Mouse (Mus musculus) intestine, embryonic 16.5 days (tissue): ENCODE data around the gene Ndufs7. TPM values are rescaled to one million over a fixed set of nuclear protein-coding genes. Genes with fewer than 3 reads are reported as not detected.

Experiments used
- ATAC-seq: fragments of 200-750 bp; cut with Nextera tagmentation; 2 replicates; pipeline ENCODE4 v1.8.0; 2017; ENCODE audit warnings: moderate TSS enrichment, moderate library complexity
- H3K27ac ChIP-seq: fragments of 300-500 bp; sonication (generic); 2 replicates; pipeline ENCODE4 v1.5.1; 2014; ENCODE audit warnings: mild to moderate bottlenecking, low read length
- H3K27me3 ChIP-seq: fragments of 300-500 bp; sonication (generic); replicated peaks from 2 replicates; pipeline ENCODE4 v1.6.1; 2014; ENCODE audit warnings: low read length, control low read depth, mixed read lengths; ENCODE audit not compliant: control insufficient read depth, insufficient read depth
- H3K36me3 ChIP-seq: fragments of 300-500 bp; sonication (generic); 2 replicates; pipeline ENCODE4 v1.6.1; 2014; ENCODE audit warnings: low read length, control low read depth; ENCODE audit not compliant: control insufficient read depth, insufficient read depth
- H3K4me1 ChIP-seq: fragments of 300-500 bp; sonication (generic); 2 replicates; pipeline ENCODE4 v1.6.1; 2014; ENCODE audit warnings: low read length, control low read depth, mixed read lengths; ENCODE audit not compliant: control insufficient read depth, insufficient read depth
- H3K4me2 ChIP-seq: fragments of 300-500 bp; sonication (generic); 2 replicates; pipeline ENCODE4 v1.6.1; 2014; ENCODE audit warnings: low read depth, low read length, control low read depth
- H3K4me3 ChIP-seq: fragments of 300-500 bp; sonication (generic); 2 replicates; pipeline ENCODE4 v1.5.1; 2014; ENCODE audit warnings: mild to moderate bottlenecking, low read length
- H3K9ac ChIP-seq: fragments of 300-500 bp; sonication (generic); 2 replicates; pipeline ENCODE4 v1.6.1; 2014; ENCODE audit warnings: low read depth, low read length
- H3K9me3 ChIP-seq: fragments of 300-500 bp; sonication (generic); 2 replicates; pipeline ENCODE4 v1.6.1; 2016; ENCODE audit warnings: low read length, control low read depth; ENCODE audit not compliant: control insufficient read depth
- WGBS: fragments of 180-500 bp; shearing (Covaris S2); extraction: QIAGEN DNeasy Blood & Tissue Kit; methylation state at CpG from one replicate; pipeline ENCODE4 v1.1.7; 2014; 5-methylcytosine and 5-hydroxymethylcytosine counted together
- polyA plus RNA-seq: library from polyadenylated mRNA; unstranded; fragments of >200 nt; fragmentation: Nextera tagmentation; extraction: Ambion mirVana; gene quantifications from 2 replicates; pipeline ENCODE4 v1.2.1, GENCODE M21; 2015

The Ndufs7 gene
- polyA plus RNA-seq, 1 experiment from 2014 or later, result 604 TPM

DNA sequence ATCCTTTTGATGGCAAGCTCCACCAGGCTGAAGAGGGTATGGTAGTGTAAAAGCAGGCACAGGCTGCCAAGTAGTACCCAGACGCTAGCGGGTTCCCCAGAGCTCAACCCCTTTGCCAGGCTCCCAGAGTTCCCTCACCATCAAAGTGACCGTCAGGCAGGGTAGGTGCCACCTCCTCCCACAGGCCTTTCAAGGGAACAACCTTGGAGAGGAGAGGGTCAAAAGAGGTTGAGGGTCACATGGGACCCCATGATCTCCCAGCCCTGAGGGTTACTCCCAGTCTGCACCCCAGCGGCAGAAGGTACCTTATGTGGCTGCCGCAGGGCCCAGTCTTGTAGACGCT is 10.5 kb downstream of the Ndufs7 start:
- ATAC-seq, result no peak
- H3K27ac ChIP-seq, result peak overlapping the region; percentile 98
- peak overlapping the region; percentile 78 for H3K9ac ChIP-seq
- no peaks in the 10 kb centered on the region for H3K9me3 ChIP-seq
- peak overlapping the region; percentile 61 for H3K4me3 ChIP-seq
- H3K27me3 ChIP-seq, result no peaks in the 10 kb centered on the region
- 75% methylated on average over 6 of the region's 6 CpGs for WGBS
- H3K36me3 ChIP-seq, result peaks cover 23% of the 10 kb centered on the region
- H3K4me1 ChIP-seq, result peaks cover 18% of the 10 kb centered on the region
- H3K4me2 ChIP-seq, result peak overlapping the region; percentile 93

DNA sequence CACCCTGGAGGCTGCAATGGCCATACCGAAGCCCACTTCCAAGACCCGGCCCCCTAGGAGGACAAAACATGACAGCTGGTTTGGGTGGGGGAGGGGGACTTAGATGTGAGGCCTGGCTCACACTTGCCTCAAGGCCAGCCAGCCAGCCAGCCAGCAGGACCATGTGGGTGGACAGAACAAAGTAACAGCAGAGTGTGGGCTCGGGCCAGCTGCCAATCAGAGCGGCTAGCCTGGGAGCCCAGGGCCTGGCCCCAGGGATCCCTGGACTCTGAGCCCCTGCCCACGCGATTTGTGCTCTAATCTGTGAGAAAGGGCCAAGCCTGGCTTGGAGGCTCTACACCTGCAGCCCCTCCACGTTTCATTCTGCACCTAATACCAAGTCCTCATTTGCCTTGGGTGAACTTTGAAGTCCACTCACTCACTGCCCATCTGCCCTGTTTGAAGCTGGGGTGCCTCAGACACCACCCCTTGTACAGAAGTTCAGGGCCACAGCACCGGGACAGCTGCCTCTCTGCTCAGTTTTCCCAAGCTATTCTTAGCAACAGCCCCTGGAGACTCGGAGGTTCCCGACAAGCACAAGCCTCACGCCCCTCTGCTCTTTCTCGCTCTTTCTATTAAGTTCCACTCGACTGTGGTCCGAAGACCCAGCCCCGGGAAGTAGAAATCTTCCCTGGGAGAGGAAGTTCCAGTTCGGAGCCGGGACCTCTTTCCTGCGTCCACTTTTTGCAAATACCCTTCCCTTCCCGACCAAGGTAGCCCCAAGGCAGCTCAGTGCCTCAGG is 11.1 kb downstream of the Ndufs7 start:
- H3K4me3 ChIP-seq, result peak overlapping the region; percentile 61
- H3K4me1 ChIP-seq, result peaks cover 18% of the 10 kb centered on the region
- H3K27ac ChIP-seq, result peak overlapping the region; percentile 98
- no peaks in the 10 kb centered on the region for H3K9me3 ChIP-seq
- H3K4me2 ChIP-seq, result peak overlapping the region; percentile 93
- H3K9ac ChIP-seq, result peak overlapping the region; percentile 78
- H3K36me3 ChIP-seq, result peaks cover 17% of the 10 kb centered on the region
- no peaks in the 10 kb centered on the region for H3K27me3 ChIP-seq
- ATAC-seq, result no peak
- 5% methylated on average over 19 of the region's 19 CpGs for WGBS

DNA sequence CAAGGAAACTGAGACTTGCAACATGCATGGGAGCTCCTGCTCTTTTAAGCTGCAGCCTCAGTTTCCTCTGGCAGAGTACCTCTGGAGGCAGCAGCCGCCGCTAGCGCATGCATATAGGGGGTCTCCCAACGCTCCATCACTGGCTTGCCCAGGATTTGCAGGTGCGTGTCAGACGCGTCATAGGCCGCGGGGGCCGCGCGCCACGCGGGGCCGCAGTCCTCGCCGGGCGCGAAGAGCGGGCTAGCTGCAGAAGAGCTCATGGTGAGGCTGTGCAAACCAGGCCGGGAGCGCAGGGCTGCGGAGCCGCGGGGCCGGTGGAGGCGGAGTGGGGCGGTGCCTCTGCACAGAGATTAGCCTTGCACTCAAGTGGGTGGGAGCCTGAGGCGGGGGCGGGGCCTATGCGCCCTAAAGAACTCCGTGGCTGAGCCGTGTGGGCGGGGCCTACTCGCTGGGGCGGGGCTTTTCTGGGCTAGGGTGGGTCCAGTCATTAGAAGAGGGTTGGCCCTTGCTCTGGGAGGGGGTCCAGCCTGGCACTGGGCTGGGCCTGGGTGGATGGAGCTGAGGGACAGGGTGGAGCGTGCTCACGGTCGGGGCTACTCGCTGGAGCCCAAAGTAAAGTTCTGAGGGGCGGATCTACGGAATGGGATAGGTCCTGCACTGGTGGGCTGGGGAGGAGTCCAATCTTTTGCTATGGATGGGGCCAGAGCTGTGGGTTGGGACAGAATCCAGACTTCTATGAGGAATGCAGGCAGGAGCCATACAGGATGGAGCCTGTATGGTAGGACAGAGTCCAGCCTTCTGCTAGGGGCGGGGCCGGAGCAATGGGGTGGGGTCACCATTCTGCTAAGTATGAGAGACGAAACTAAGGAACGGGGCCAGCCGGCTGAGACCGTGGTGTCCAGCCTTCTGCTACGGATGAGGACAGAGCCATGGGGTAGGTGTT is 12.0 kb downstream of the Ndufs7 start, which contains the start of the genes Gamt and Dazap1:
TSS of gene Gamt (minus strand) at position 371 of the 943 bp plus-strand sequence.
TSS of gene Dazap1 (plus strand) at position 845 of the 943 bp plus-strand sequence.
- H3K4me2 ChIP-seq, result peak within 1 kb of the TSS; percentile 93
- no peaks in the 10 kb centered on the region for H3K9me3 ChIP-seq
- peak within 1 kb of the TSS; percentile 78 for H3K9ac ChIP-seq
- no peaks in the 10 kb centered on the region for H3K27me3 ChIP-seq
- peaks cover 21% of the 10 kb centered on the region for H3K4me1 ChIP-seq
- H3K36me3 ChIP-seq, result peaks cover 13% of the 10 kb centered on the region
- ATAC-seq, result peak; percentile 90
- peak within 1 kb of the TSS; percentile 98 for H3K27ac ChIP-seq
- under 1% methylated on average over 49 of the region's 49 CpGs for WGBS
- peak within 1 kb of the TSS; percentile 61 for H3K4me3 ChIP-seq

DNA sequence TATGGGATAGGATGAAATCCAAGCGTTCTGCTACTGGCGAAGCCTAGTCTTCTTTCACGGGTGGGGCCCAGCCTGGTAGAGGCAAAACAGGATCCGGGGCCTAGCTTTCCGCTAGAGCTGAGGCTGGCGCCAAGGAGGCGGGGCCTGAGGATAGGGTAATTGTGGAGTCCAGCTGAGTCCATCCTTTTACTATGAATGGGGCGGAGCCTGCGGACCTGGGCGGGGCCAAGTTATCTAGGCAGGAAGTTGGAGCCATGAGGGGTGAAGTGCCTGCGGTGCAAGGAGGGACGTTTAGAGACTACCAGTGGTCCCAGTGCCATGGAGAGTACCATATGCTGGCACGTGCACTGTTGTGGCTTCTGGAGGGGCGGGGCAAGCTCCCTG is 12.7 kb downstream of the Ndufs7 start:
- ATAC-seq, result peak; percentile 72
- under 1% methylated on average over 14 of the region's 14 CpGs for WGBS
- peak overlapping the region; percentile 68 for H3K9ac ChIP-seq
- H3K36me3 ChIP-seq, result peaks cover 12% of the 10 kb centered on the region
- peak overlapping the region; percentile 98 for H3K27ac ChIP-seq
- H3K9me3 ChIP-seq, result no peaks in the 10 kb centered on the region
- H3K27me3 ChIP-seq, result no peaks in the 10 kb centered on the region
- H3K4me2 ChIP-seq, result peak overlapping the region; percentile 93
- H3K4me3 ChIP-seq, result peak overlapping the region; percentile 61
- peaks cover 27% of the 10 kb centered on the region for H3K4me1 ChIP-seq

DNA sequence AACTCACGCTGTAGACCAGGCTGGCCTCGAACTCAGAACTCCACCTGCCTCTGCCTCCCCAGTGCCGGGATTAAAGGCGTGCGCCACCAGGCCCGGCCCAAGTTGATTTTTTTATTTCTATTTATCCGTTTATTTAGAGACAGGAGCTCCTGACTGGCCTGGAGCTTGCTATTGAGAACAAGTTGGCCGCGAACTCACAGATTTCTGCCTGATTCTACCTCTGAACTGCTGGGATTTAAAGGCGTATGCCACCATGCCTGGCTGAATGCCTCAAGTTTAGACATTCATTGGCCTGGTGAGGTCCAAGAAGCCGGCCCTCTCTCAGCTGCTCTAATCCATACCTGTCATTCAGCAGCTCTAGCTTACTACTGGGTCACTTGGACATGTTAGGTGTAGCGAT is 13.2 kb downstream of the Ndufs7 start:
- Histone ChIP-seq H3K4me2 (peak overlapping the region; percentile 93), H3K27me3 (no peaks in the 10 kb centered on the region), H3K9ac (peak overlapping the region; percentile 42; the same call in 1 of the 2 replicates), H3K4me1 (peaks cover 33% of the 10 kb centered on the region), H3K9me3 (no peaks in the 10 kb centered on the region), H3K36me3 (peaks cover 12% of the 10 kb centered on the region), H3K4me3 (peak overlapping the region; percentile 61), H3K27ac (peak overlapping the region; percentile 98)
- WGBS, result 71% methylated on average over 12 of the region's 12 CpGs
- ATAC-seq, result no peak

DNA sequence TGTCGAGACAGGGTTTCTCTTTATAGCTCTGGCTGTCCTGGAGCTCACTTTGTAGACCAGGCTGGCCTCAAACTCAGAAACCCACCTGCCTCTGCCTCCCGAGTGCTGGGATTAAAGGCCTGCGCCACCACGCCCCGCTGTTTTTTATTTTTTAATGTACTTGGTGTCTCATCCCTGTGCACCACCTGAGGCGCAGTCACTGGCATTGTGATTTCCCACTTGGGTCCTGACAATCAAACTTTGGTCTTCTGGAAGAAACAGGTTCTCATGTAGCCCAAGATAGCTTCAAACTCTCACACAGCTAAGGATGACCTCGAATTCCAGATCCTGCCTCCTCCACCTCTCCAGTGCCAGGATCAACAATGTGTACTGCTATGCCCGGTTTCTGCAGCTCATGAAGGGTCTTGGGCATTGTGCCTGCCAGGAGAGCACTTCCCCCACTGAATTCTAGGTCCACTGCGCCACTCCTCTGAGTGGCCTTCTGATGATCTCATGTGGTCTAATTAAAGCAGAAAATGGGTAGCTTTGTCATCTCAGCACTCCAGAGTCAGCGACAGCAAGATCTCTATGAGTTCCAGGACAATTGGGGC is 13.9 kb downstream of the Ndufs7 start:
- H3K4me2 ChIP-seq, result no peak overlapping the region
- H3K9ac ChIP-seq, result no peak overlapping the region
- H3K27me3 ChIP-seq, result no peaks in the 10 kb centered on the region
- no peak overlapping the region for H3K27ac ChIP-seq
- peaks cover 40% of the 10 kb centered on the region for H3K4me1 ChIP-seq
- 93% methylated on average over 10 of the region's 10 CpGs for WGBS
- ATAC-seq, result no peak
- H3K9me3 ChIP-seq, result no peaks in the 10 kb centered on the region
- no peak overlapping the region for H3K4me3 ChIP-seq
- peaks cover 7% of the 10 kb centered on the region for H3K36me3 ChIP-seq

DNA sequence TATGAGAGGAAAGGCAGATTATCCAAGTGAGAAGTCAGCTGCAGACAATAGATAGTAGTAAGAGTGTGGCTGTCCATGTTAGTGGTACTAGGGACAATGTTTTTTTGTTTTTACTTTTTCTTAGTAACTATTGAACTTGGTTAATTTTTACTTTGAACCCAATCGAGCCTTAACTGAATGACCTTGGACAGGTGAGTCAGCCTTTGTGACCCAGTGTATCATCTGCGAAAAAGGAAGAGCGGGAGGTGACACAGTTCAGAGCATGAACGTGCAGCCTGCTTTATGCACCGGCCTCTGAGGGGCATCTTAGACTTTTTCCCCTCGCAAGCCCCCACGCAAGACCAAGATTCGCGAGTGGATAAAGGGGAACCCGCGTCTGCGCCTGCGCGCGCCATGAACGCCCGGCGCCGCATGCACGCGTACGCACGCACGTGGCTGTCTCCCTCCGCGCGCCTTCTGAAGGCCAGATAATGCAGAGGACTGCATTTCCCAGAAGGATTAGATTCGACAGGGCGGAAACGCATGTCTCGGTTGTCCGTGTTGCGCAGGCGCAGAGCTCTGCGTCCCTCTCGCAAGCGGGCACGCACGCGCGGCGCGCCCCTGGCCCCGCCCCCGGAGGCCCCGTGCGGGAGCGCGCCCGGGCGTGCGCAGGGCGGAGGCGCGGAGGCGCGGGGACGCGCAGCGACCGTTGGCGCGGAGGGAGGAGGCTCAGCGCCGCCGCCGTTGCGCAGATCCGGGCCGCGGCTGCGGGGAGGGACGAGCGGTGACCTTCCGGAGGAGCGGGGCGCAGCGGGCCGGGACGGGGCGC is 15.6 kb downstream of the Ndufs7 start:
- H3K9ac ChIP-seq, result peak overlapping the region; percentile 97
- H3K27ac ChIP-seq, result peak overlapping the region; percentile 85
- peak overlapping the region; percentile 80 for H3K4me3 ChIP-seq
- no peaks in the 10 kb centered on the region for H3K27me3 ChIP-seq
- H3K9me3 ChIP-seq, result no peaks in the 10 kb centered on the region
- H3K4me1 ChIP-seq, result peaks cover 41% of the 10 kb centered on the region
- ATAC-seq, result peak; percentile 58
- under 1% methylated on average over 81 of the region's 81 CpGs for WGBS
- H3K36me3 ChIP-seq, result no peaks in the 10 kb centered on the region; the same call in 1 of the 2 replicates
- H3K4me2 ChIP-seq, result peak overlapping the region; percentile 82

DNA sequence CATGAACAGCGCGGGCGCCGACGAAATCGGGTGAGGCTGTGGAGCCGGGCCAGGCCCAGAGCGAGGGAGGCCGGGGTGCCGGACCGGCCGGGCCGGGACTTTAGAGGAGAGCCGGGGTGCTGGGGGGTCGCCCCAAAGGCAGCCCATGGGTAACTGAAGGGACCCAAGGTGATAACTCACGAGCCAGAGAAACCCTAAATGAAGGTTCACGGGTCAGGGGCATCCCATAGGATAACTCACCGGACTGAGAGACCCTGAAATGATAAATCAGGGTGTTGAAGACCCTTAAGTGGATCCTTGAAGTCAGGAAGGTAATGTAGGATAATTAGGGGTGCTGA is 16.2 kb downstream of the Ndufs7 start:
- WGBS, result under 1% methylated on average over 18 of the region's 18 CpGs
- peak overlapping the region; percentile 97 for H3K9ac ChIP-seq
- peak overlapping the region; percentile 80 for H3K4me3 ChIP-seq
- H3K4me1 ChIP-seq, result peaks cover 40% of the 10 kb centered on the region
- H3K36me3 ChIP-seq, result no peaks in the 10 kb centered on the region; the same call in 1 of the 2 replicates
- no peaks in the 10 kb centered on the region for H3K9me3 ChIP-seq
- peak overlapping the region; percentile 82 for H3K4me2 ChIP-seq
- ATAC-seq, result no peak
- peak overlapping the region; percentile 73 for H3K27ac ChIP-seq
- no peaks in the 10 kb centered on the region for H3K27me3 ChIP-seq
